Mouse (Mus musculus) central nervous system, embryonic 18 days (tissue): ENCODE results near the gene Olfr65. TPM values are rescaled to one million over a fixed set of nuclear protein-coding genes. Genes with fewer than 3 reads are reported as not detected.

Experiments used
- polyA plus RNA-seq: library from polyadenylated mRNA; depleted of rRNA; stranded (reverse); fragments of >200 nt; gene quantifications from 2 replicates; pipeline ENCODE4 v1.2.3, GENCODE M21; 2012; rRNA removed

Gene Olfr65
- not detected in 2 replicates for polyA plus RNA-seq

GRCm38 (mm10) chr7:103903187-103903586 is at the start of gene Olfr65:
Gene Olfr65 (plus strand): TSS chr7:103903487.

DNA sequence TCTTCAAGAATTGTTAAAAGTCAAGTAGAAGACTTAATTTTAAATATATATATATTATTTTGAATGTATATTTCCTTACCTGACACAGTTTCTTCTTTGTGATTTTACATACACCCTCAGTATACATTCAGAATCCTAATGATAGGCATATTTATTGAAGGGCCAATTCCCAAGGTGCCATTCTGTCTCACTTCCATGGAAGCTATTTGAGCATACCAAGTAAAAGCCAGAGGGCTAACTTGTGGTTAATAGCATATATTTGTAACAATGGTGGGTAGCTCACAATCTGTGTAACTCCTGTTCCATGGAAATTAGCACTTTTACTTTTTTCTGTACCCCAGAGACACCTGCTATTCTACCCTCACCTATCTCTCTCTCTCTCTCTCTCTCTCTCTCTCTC is 17.1 kb upstream of the Olfr65 start, which contains the start of gene Olfr66:
Olfr66 (minus strand) TSS at position 101 of the 400 bp plus-strand sequence.

DNA sequence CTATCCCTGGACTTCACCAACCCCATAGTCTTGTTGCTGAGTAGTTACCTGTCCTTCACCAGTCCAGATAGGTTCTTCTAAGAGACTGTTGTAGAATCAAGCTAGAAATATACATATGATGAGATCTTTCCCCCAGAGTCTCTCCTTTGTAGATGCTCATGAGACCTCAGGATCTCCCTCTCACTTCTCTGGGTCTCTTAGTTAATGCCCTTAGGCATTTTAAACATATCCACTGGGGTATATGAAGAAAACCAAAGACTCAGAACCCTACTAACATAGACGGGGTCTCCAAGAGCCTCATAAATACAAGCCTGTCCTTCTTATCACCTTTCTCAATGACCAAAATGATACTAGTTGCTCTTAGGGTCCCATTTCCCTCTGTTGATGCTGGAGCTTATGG is 8.9 kb upstream of the Olfr65 start, which contains the start of gene Olfr64:
Olfr64 (minus strand) TSS at position 101 of the 400 bp plus-strand sequence.

GRCm38 (mm10) chr7:103928525-103928924 is 25.2 kb downstream of the Olfr65 start, which contains the start of gene Olfr631:
Gene Olfr631 (plus strand): TSS chr7:103928825.

DNA sequence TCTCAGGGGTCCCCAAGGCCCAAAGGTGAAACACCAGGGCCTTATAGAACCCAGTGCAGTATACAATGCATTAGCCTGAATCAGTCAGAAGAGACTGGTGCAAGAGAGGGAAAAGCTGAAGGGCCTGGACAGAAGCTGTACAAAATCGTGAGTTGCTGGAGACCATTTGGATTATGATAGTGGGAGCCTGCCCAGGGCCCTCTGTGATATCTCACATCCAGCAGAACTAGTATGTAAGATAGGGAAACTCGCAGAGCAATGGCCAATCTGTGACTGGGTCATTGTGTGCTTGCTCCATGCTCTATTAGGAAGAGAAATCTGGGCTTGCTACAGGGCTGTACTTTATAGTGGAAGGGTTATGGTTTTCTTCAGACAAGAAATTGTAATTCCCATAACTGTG is 31.0 kb downstream of the Olfr65 start, which contains the start of gene Olfr632:
Olfr632 (plus strand) TSS at position 84 of the 400 bp plus-strand sequence.

DNA sequence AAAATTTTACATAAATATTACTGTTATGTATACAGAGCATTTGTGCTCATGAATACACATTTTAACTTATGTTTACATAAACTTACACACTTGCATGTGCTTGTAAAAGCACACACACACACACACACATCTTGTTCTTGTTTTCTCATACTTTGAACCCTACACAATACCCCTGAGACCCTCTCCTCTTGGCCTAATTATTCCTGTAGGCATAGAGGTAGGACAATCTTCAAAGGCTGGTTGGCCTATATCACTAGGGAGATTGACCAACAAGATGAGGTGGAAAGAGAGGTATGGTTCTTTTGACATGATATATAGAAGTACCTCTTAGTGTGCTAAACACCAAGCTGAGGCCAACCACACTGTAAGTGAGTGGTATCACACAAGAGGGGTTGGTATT is 40.9 kb downstream of the Olfr65 start, which contains the start of gene Olfr633:
Olfr633 (plus strand) TSS at position 301 of the 400 bp plus-strand sequence.

Other genes starting within 250 kb of the Olfr65 start
- gene Olfr623, start 239.8 kb upstream of the Olfr65 start, polyA plus RNA-seq: not detected in 2 replicates
- not detected in 2 replicates for gene Olfr624, start 232.3 kb upstream of the Olfr65 start, polyA plus RNA-seq
- not detected in 2 replicates for gene Olfr625-ps1, start 220.8 kb upstream of the Olfr65 start, polyA plus RNA-seq
- gene Olfr243, start 188.8 kb upstream of the Olfr65 start, polyA plus RNA-seq: not detected in 2 replicates
- gene Olfr628, start 173.1 kb upstream of the Olfr65 start, polyA plus RNA-seq: not detected in 2 replicates
- gene Olfr629, start 158.5 kb upstream of the Olfr65 start, polyA plus RNA-seq: not detected in 2 replicates
- gene Olfr630, start 146.2 kb upstream of the Olfr65 start, polyA plus RNA-seq: not detected in 2 replicates
- gene Olfr69, start 131.9 kb upstream of the Olfr65 start, polyA plus RNA-seq: not detected in 2 replicates
- gene Olfr68, start 123.8 kb upstream of the Olfr65 start, polyA plus RNA-seq: not detected in 2 replicates
- not detected in 2 replicates for gene Olfr67, start 111.7 kb upstream of the Olfr65 start, polyA plus RNA-seq
- 211 and 248 TPM in 2 replicates for gene Hbb-bt, start 89.5 kb upstream of the Olfr65 start, polyA plus RNA-seq
- 1,468 and 1,656 TPM in 2 replicates for gene Hbb-bs, start 75.4 kb upstream of the Olfr65 start, polyA plus RNA-seq
- not detected in 2 replicates for gene Hbb-bh2, start 63.0 kb upstream of the Olfr65 start, polyA plus RNA-seq
- gene Hbb-bh1, start 60.3 kb upstream of the Olfr65 start, polyA plus RNA-seq: not detected in 2 replicates
- 1.0 and 1.8 TPM in 2 replicates for gene Hbb-y, start 50.3 kb upstream of the Olfr65 start, polyA plus RNA-seq
- not detected in 2 replicates for gene Olfr66, start 17.2 kb upstream of the Olfr65 start, polyA plus RNA-seq
- not detected in 2 replicates for gene Olfr64, start 9.0 kb upstream of the Olfr65 start, polyA plus RNA-seq
- not detected in 2 replicates for gene Olfr631, start 25.3 kb downstream of the Olfr65 start, polyA plus RNA-seq
- gene Olfr632, start 30.9 kb downstream of the Olfr65 start, polyA plus RNA-seq: 0.03 TPM in 1 of 2 replicates, not detected in the other
- not detected in 2 replicates for gene Olfr633, start 41.0 kb downstream of the Olfr65 start, polyA plus RNA-seq
- gene Olfr635, start 67.7 kb downstream of the Olfr65 start, polyA plus RNA-seq: not detected in 2 replicates
- gene Olfr638, start 95.3 kb downstream of the Olfr65 start, polyA plus RNA-seq: not detected in 2 replicates
- gene Olfr639, start 113.8 kb downstream of the Olfr65 start, polyA plus RNA-seq: 0.01 TPM in 1 of 2 replicates, not detected in the other
- not detected in 2 replicates for gene Olfr640, start 122.1 kb downstream of the Olfr65 start, polyA plus RNA-seq
- not detected in 2 replicates for gene Olfr641, start 132.0 kb downstream of the Olfr65 start, polyA plus RNA-seq
- gene Olfr642, start 149.2 kb downstream of the Olfr65 start, polyA plus RNA-seq: not detected in 2 replicates
- not detected in 2 replicates for gene 4930516K23Rik, start 158.0 kb downstream of the Olfr65 start, polyA plus RNA-seq
- gene Olfr644, start 168.4 kb downstream of the Olfr65 start, polyA plus RNA-seq: not detected in 2 replicates
- gene Olfr645, start 182.0 kb downstream of the Olfr65 start, polyA plus RNA-seq: not detected in 2 replicates
- not detected in 2 replicates for gene Olfr646, start 201.4 kb downstream of the Olfr65 start, polyA plus RNA-seq
- not detected in 2 replicates for gene Ubqln5, start 226.3 kb downstream of the Olfr65 start, polyA plus RNA-seq
- gene Olfr643, start 233.9 kb downstream of the Olfr65 start, polyA plus RNA-seq: not detected in 2 replicates
- gene Ubqln3, start 239.8 kb downstream of the Olfr65 start, polyA plus RNA-seq: not detected in 2 replicates
- not detected in 2 replicates for gene Ubqlnl, start 247.1 kb downstream of the Olfr65 start, polyA plus RNA-seq